Mouse (Mus musculus): ENCODE data around the gene Tanc1. TPM values are rescaled to one million over a fixed set of nuclear protein-coding genes. Genes with fewer than 3 reads are reported as not detected.

Tanc1 gene
- polyA plus RNA-seq, 1 experiment from 2014 or later, result 51.6 TPM

- H3K9me3 ChIP-seq (ENCODE audit: control insufficient read depth, low read length), result no peaks in the 10 kb centered on the region
- H3K27me3 ChIP-seq (ENCODE audit: control insufficient read depth, insufficient read depth, low read length), result no peaks in the 10 kb centered on the region
- H3K27ac ChIP-seq (replicated peaks; ENCODE audit: low read depth, low read length), result no peak overlapping the region
- H3K9ac ChIP-seq (ENCODE audit: low read length), result no peak overlapping the region
- no peak overlapping the region for H3K4me3 ChIP-seq (ENCODE audit: low read depth, low read length)
- H3K36me3 ChIP-seq (ENCODE audit: control insufficient read depth, insufficient read depth, low read length), result no peaks in the 10 kb centered on the region
- H3K4me2 ChIP-seq (ENCODE audit: low read depth, severe bottlenecking), result no peak overlapping the region
- peaks cover 7% of the 10 kb centered on the region; the same call in 1 of the 2 replicates for H3K4me1 ChIP-seq (ENCODE audit: control insufficient read depth, insufficient read depth, low read length)
- WGBS, result 81% methylated on average over 3 of the region's 3 CpGs
- ATAC-seq (ENCODE audit: insufficient number of reproducible peaks, low FRiP score, low TSS enrichment, low read depth) (no peak), DNase-seq (ENCODE audit: low spot score) (no peak)
Measured at GRCm38 (mm10) chr2:59588096-59588405, 23.8 kb upstream of the Tanc1 start.

GRCm38 (mm10) chr2:59593341-59593902 lies 18.4 kb upstream of the Tanc1 start:
- Histone ChIP-seq H3K27me3 (ENCODE audit: control insufficient read depth, insufficient read depth, low read length) (no peaks in the 10 kb centered on the region), H3K4me2 (ENCODE audit: low read depth, severe bottlenecking) (no peak overlapping the region), H3K36me3 (ENCODE audit: control insufficient read depth, insufficient read depth, low read length) (no peaks in the 10 kb centered on the region), H3K9me3 (ENCODE audit: control insufficient read depth, low read length) (no peaks in the 10 kb centered on the region), H3K4me1 (ENCODE audit: control insufficient read depth, insufficient read depth, low read length) (peaks cover 13% of the 10 kb centered on the region; the same call in 1 of the 2 replicates), H3K9ac (ENCODE audit: low read length) (no peak overlapping the region), H3K4me3 (ENCODE audit: low read depth, low read length) (no peak overlapping the region), H3K27ac (replicated peaks; ENCODE audit: low read depth, low read length) (peak overlapping the region; percentile 37)
- WGBS, result 31% methylated on average over 7 of the region's 7 CpGs
- no peak for DNase-seq (ENCODE audit: low spot score)
- 0 out of 2 replicates have a peak, but pooled peaks have one; percentile 13 for ATAC-seq (ENCODE audit: insufficient number of reproducible peaks, low FRiP score, low TSS enrichment, low read depth)

GRCm38 (mm10) chr2:59594095-59594494 lies 17.7 kb upstream of the Tanc1 start:
- DNase-seq (ENCODE audit: low spot score), result no peak
- Histone ChIP-seq H3K36me3 (ENCODE audit: control insufficient read depth, insufficient read depth, low read length) (no peaks in the 10 kb centered on the region), H3K27me3 (ENCODE audit: control insufficient read depth, insufficient read depth, low read length) (no peaks in the 10 kb centered on the region), H3K4me2 (ENCODE audit: low read depth, severe bottlenecking) (no peak overlapping the region), H3K9me3 (ENCODE audit: control insufficient read depth, low read length) (no peaks in the 10 kb centered on the region), H3K4me1 (ENCODE audit: control insufficient read depth, insufficient read depth, low read length) (peaks cover 20% of the 10 kb centered on the region), H3K27ac (replicated peaks; ENCODE audit: low read depth, low read length) (peak overlapping the region; percentile 37; the same call in 1 of the 2 replicates), H3K9ac (ENCODE audit: low read length) (no peak overlapping the region), H3K4me3 (ENCODE audit: low read depth, low read length) (no peak overlapping the region)
- 43% methylated on average over 6 of the region's 6 CpGs for WGBS
- no peak for ATAC-seq (ENCODE audit: insufficient number of reproducible peaks, low FRiP score, low TSS enrichment, low read depth)

- DNase-seq (ENCODE audit: low spot score), result no peak
- Histone ChIP-seq H3K9ac (ENCODE audit: low read length) (no peak overlapping the region), H3K4me2 (ENCODE audit: low read depth, severe bottlenecking) (no peak overlapping the region), H3K27me3 (ENCODE audit: control insufficient read depth, insufficient read depth, low read length) (no peaks in the 10 kb centered on the region), H3K4me3 (ENCODE audit: low read depth, low read length) (no peak overlapping the region), H3K36me3 (ENCODE audit: control insufficient read depth, insufficient read depth, low read length) (no peaks in the 10 kb centered on the region), H3K4me1 (ENCODE audit: control insufficient read depth, insufficient read depth, low read length) (peaks cover 37% of the 10 kb centered on the region), H3K27ac (replicated peaks; ENCODE audit: low read depth, low read length) (0 out of 2 replicates have a peak overlapping the region, but pooled peaks have one; percentile 6), H3K9me3 (ENCODE audit: control insufficient read depth, low read length) (no peaks in the 10 kb centered on the region)
- 69% methylated on average over 8 of the region's 8 CpGs for WGBS
- ATAC-seq (ENCODE audit: insufficient number of reproducible peaks, low FRiP score, low TSS enrichment, low read depth), result no peak
Measured at GRCm38 (mm10) chr2:59596545-59596944, 15.3 kb upstream of the Tanc1 start.

GRCm38 (mm10) chr2:59598286-59598685 lies 13.6 kb upstream of the Tanc1 start:
- H3K9ac ChIP-seq (ENCODE audit: low read length), result no peak overlapping the region
- H3K36me3 ChIP-seq (ENCODE audit: control insufficient read depth, insufficient read depth, low read length), result no peaks in the 10 kb centered on the region
- 65% methylated on average over 6 of the region's 6 CpGs for WGBS
- no peaks in the 10 kb centered on the region for H3K9me3 ChIP-seq (ENCODE audit: control insufficient read depth, low read length)
- no peak overlapping the region for H3K4me3 ChIP-seq (ENCODE audit: low read depth, low read length)
- peaks cover 38% of the 10 kb centered on the region for H3K4me1 ChIP-seq (ENCODE audit: control insufficient read depth, insufficient read depth, low read length)
- peak overlapping the region; percentile 95 for H3K27ac ChIP-seq (replicated peaks; ENCODE audit: low read depth, low read length)
- no peaks in the 10 kb centered on the region for H3K27me3 ChIP-seq (ENCODE audit: control insufficient read depth, insufficient read depth, low read length)
- H3K4me2 ChIP-seq (ENCODE audit: low read depth, severe bottlenecking), result no peak overlapping the region
- ATAC-seq (ENCODE audit: insufficient number of reproducible peaks, low FRiP score, low TSS enrichment, low read depth) (no peak), DNase-seq (ENCODE audit: low spot score) (no peak)

- ATAC-seq (ENCODE audit: insufficient number of reproducible peaks, low FRiP score, low TSS enrichment, low read depth), result no peak
- Histone ChIP-seq H3K9ac (ENCODE audit: low read length) (peak overlapping the region; percentile 34; the same call in 1 of the 2 replicates), H3K27me3 (ENCODE audit: control insufficient read depth, insufficient read depth, low read length) (no peaks in the 10 kb centered on the region), H3K27ac (replicated peaks; ENCODE audit: low read depth, low read length) (peak overlapping the region; percentile 95), H3K4me3 (ENCODE audit: low read depth, low read length) (no peak overlapping the region), H3K36me3 (ENCODE audit: control insufficient read depth, insufficient read depth, low read length) (no peaks in the 10 kb centered on the region), H3K4me1 (ENCODE audit: control insufficient read depth, insufficient read depth, low read length) (peaks cover 35% of the 10 kb centered on the region), H3K4me2 (ENCODE audit: low read depth, severe bottlenecking) (peak overlapping the region; percentile 40; the same call in 1 of the 2 replicates), H3K9me3 (ENCODE audit: control insufficient read depth, low read length) (no peaks in the 10 kb centered on the region)
- 5% methylated on average over 4 of the region's 4 CpGs for WGBS
- no peak for DNase-seq (ENCODE audit: low spot score)
Measured at GRCm38 (mm10) chr2:59598894-59599293, 12.9 kb upstream of the Tanc1 start.

GRCm38 (mm10) chr2:59599338-59600111 lies 12.3 kb upstream of the Tanc1 start:
- ATAC-seq (ENCODE audit: insufficient number of reproducible peaks, low FRiP score, low TSS enrichment, low read depth) (peak; percentile 89), DNase-seq (ENCODE audit: low spot score) (peak; percentile 87)
- peaks cover 29% of the 10 kb centered on the region for H3K4me1 ChIP-seq (ENCODE audit: control insufficient read depth, insufficient read depth, low read length)
- no peaks in the 10 kb centered on the region for H3K36me3 ChIP-seq (ENCODE audit: control insufficient read depth, insufficient read depth, low read length)
- H3K27ac ChIP-seq (replicated peaks; ENCODE audit: low read depth, low read length), result peak overlapping the region; percentile 95
- H3K9ac ChIP-seq (ENCODE audit: low read length), result peak overlapping the region; percentile 34; the same call in 1 of the 2 replicates
- H3K27me3 ChIP-seq (ENCODE audit: control insufficient read depth, insufficient read depth, low read length), result no peaks in the 10 kb centered on the region
- peak overlapping the region; percentile 40 for H3K4me2 ChIP-seq (ENCODE audit: low read depth, severe bottlenecking)
- no peak overlapping the region for H3K4me3 ChIP-seq (ENCODE audit: low read depth, low read length)
- H3K9me3 ChIP-seq (ENCODE audit: control insufficient read depth, low read length), result no peaks in the 10 kb centered on the region
- WGBS, result under 1% methylated on average over 7 of the region's 7 CpGs

- DNase-seq (ENCODE audit: low spot score) (peak; percentile 87), ATAC-seq (ENCODE audit: insufficient number of reproducible peaks, low FRiP score, low TSS enrichment, low read depth) (peak; percentile 87)
- Histone ChIP-seq H3K9me3 (ENCODE audit: control insufficient read depth, low read length) (no peaks in the 10 kb centered on the region), H3K9ac (ENCODE audit: low read length) (no peak overlapping the region), H3K4me3 (ENCODE audit: low read depth, low read length) (no peak overlapping the region), H3K36me3 (ENCODE audit: control insufficient read depth, insufficient read depth, low read length) (no peaks in the 10 kb centered on the region), H3K27ac (replicated peaks; ENCODE audit: low read depth, low read length) (peak overlapping the region; percentile 95), H3K27me3 (ENCODE audit: control insufficient read depth, insufficient read depth, low read length) (no peaks in the 10 kb centered on the region), H3K4me1 (ENCODE audit: control insufficient read depth, insufficient read depth, low read length) (peaks cover 29% of the 10 kb centered on the region), H3K4me2 (ENCODE audit: low read depth, severe bottlenecking) (peak overlapping the region; percentile 40)
- 7% methylated on average over 19 of the region's 19 CpGs for WGBS
Measured at GRCm38 (mm10) chr2:59600123-59600840, 11.6 kb upstream of the Tanc1 start.
